ENCODE assay signal across 25 mouse cellular contexts in the genomic region with DNA sequence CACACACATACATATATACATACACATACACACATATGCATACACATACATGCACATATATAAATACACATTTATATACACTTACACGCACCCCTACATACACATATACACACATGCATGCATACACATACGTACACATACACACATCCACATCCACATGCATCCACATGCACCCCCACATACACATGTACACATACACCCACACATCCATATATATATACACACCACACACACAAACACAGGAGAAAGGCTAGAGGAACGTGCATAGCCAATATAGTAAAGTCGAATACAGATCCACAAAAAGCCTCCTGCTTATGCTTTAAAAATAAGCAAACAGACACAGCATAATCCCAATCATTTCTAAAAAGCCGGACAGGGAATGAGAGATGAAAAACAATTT. TPM values are rescaled to one million over a fixed set of nuclear protein-coding genes. Genes with fewer than 3 reads are reported as not detected.
DNase-seq lines count a peak whose midpoint lies in the region; ATAC-seq lines count a peak whose summit lies in the region.
"Had no signal": no experiment of that assay in that cellular context is flagged by ENCODE, and none has a peak within 500 bp of the region (broad histone marks: within the 10 kb centered on the region; RNA-seq: fewer than 3 reads in every experiment).

No protein-coding gene starts in this region.

- no peak overlapping the region for H3K4me2 ChIP-seq in neural tube, embryonic 13.5 days
- no peak overlapping the region for H3K4me2 ChIP-seq in hindbrain, embryonic 14.5 days (replicated peaks)
- no peak overlapping the region for H3K4me2 ChIP-seq in midbrain, embryonic 13.5 days (replicated peaks)
- H3K4me2 ChIP-seq: heart, embryonic 11.5 days; kidney, embryonic 15.5 days; liver, embryonic 11.5 days; stomach, embryonic 15.5 days had no signal

- peaks cover 30% of the 10 kb centered on the region for H3K4me1 ChIP-seq in neural tube, embryonic 13.5 days (replicated peaks)
- peaks cover 20% of the 10 kb centered on the region for H3K4me1 ChIP-seq in hindbrain, embryonic 14.5 days (replicated peaks; ENCODE audit: control insufficient read depth, insufficient read depth, low read length)
- H3K4me1 ChIP-seq in midbrain, embryonic 13.5 days (replicated peaks): peaks cover 24% of the 10 kb centered on the region
- H3K4me1 ChIP-seq: kidney, embryonic 15.5 days; stomach, embryonic 15.5 days had no signal

- no peak for DNase-seq in neural tube, embryonic 10.5 days (ENCODE audit: extremely low spot score, low spot score)
- no peak for DNase-seq in hindbrain, embryonic 14.5 days (ENCODE audit: low spot score)
- DNase-seq in gastrocnemius, postnatal 10 days: no peak
- no peak for DNase-seq in MN1 (ENCODE audit: low spot score)
- no peak for DNase-seq in adrenal gland, adult 8-10 months
- no peak for DNase-seq in gastrocnemius, postnatal 14 days
- DNase-seq: adrenal gland, postnatal 36 days; heart, postnatal 10 days; kidney, postnatal 4 days; layer of hippocampus, adult 9-11 months; lung, adult 18-20 months; lung, postnatal 14 days; thymus, adult 2 months had no signal

- no peaks in the 10 kb centered on the region for H3K36me3 ChIP-seq in neural tube, embryonic 13.5 days
- H3K36me3 ChIP-seq in hindbrain, embryonic 14.5 days (replicated peaks; ENCODE audit: control insufficient read depth, insufficient read depth): no peaks in the 10 kb centered on the region
- no peaks in the 10 kb centered on the region for H3K36me3 ChIP-seq in midbrain, embryonic 13.5 days
- H3K36me3 ChIP-seq: kidney, embryonic 15.5 days; stomach, embryonic 15.5 days had no signal

- H3K27me3 ChIP-seq in neural tube, embryonic 13.5 days: no peaks in the 10 kb centered on the region
- H3K27me3 ChIP-seq in hindbrain, embryonic 14.5 days (ENCODE audit: control insufficient read depth, insufficient read depth, low read length): no peaks in the 10 kb centered on the region
- H3K27me3 ChIP-seq in midbrain, embryonic 13.5 days: no peaks in the 10 kb centered on the region
- H3K27me3 ChIP-seq: CH12.LX; stomach, embryonic 15.5 days had no signal

- no peaks in the 10 kb centered on the region for H3K9me3 ChIP-seq in neural tube, embryonic 13.5 days
- no peaks in the 10 kb centered on the region for H3K9me3 ChIP-seq in hindbrain, embryonic 14.5 days (ENCODE audit: control insufficient read depth, low read length)
- no peaks in the 10 kb centered on the region for H3K9me3 ChIP-seq in midbrain, embryonic 13.5 days
- H3K9me3 ChIP-seq: kidney, embryonic 15.5 days; stomach, embryonic 15.5 days had no signal

- WGBS in neural tube, embryonic 13.5 days: 85% methylated on average over 5 of the region's 5 CpGs
- WGBS in hindbrain, embryonic 14.5 days: 80% methylated on average over 5 of the region's 5 CpGs
- 68% methylated on average over 5 of the region's 5 CpGs for WGBS in midbrain, embryonic 13.5 days

- H3K27ac ChIP-seq in neural tube, embryonic 13.5 days (replicated peaks): peak overlapping the region; percentile 83
- peak overlapping the region; percentile 59 for H3K27ac ChIP-seq in hindbrain, embryonic 14.5 days
- H3K27ac ChIP-seq in midbrain, embryonic 13.5 days: peak overlapping the region; percentile 83
- H3K27ac ChIP-seq: kidney, embryonic 15.5 days; stomach, embryonic 15.5 days had no signal

- no peak for ATAC-seq in neural tube, embryonic 13.5 days (ENCODE audit: low read depth)
- ATAC-seq in hindbrain, embryonic 14.5 days (ENCODE audit: low FRiP score): no peak
- peak; percentile 46; the same call in 1 of the 2 replicates for ATAC-seq in midbrain, embryonic 13.5 days

- H3K4me3 ChIP-seq in neural tube, embryonic 13.5 days: no peak overlapping the region
- no peak overlapping the region for H3K4me3 ChIP-seq in hindbrain, embryonic 14.5 days (replicated peaks; ENCODE audit: low read length)
- no peak overlapping the region for H3K4me3 ChIP-seq in midbrain, embryonic 13.5 days (replicated peaks)
- H3K4me3 ChIP-seq: kidney, embryonic 15.5 days; stomach, embryonic 15.5 days had no signal

- H3K9ac ChIP-seq in neural tube, embryonic 13.5 days: peak overlapping the region; percentile 1; the same call in 1 of the 2 replicates
- H3K9ac ChIP-seq in hindbrain, embryonic 14.5 days: peak overlapping the region; percentile 38; the same call in 1 of the 2 replicates
- no peak overlapping the region for H3K9ac ChIP-seq in midbrain, embryonic 13.5 days (replicated peaks)
- H3K9ac ChIP-seq: kidney, embryonic 15.5 days; stomach, embryonic 15.5 days had no signal

- intact Hi-C loops in gastrocnemius, postnatal 14 days (cut with DNase I; ENCODE audit: low total_unique reads): no loop called here

RNA-seq across cellular contexts. Expression of gene Gm4792, which starts 4.1 kb away (rescaled TPM):
- not detected in 2 replicates for polyA plus RNA-seq in neural tube, embryonic 13.5 days (2015; fragmentation: Nextera tagmentation; extraction: Ambion mirVana)
- 0.35 and 0.38 TPM in 2 replicates for polyA plus RNA-seq in hindbrain, embryonic 14.5 days (2014; fragmentation: Nextera tagmentation; extraction: Ambion mirVana)
- polyA plus RNA-seq in midbrain, embryonic 13.5 days (2015; fragmentation: Nextera tagmentation; extraction: Ambion mirVana): 0.43 and 0.90 TPM in 2 replicates
- total RNA-seq in gastrocnemius, postnatal 10 days (2021): not detected
- not detected for total RNA-seq in adrenal gland, adult 8-10 months (2022)
- total RNA-seq in gastrocnemius, postnatal 14 days (2021): not detected
- total RNA-seq: adrenal gland, postnatal 36 days; CH12.LX; heart, postnatal 10 days; megakaryocyte, adult 5-6 weeks; MEL had no signal
- polyA plus RNA-seq: gonadal fat pad, adult 2 months; heart, embryonic 11.5 days; intestine, embryonic 14.5 days; kidney, embryonic 15.5 days; limb, embryonic 11.5 days; liver, embryonic 11.5 days; stomach, embryonic 15.5 days; thymus, adult 2 months had no signal

RNA-seq across cellular contexts. Expression of gene Tmcc3, which starts 17.3 kb away (rescaled TPM):
- polyA plus RNA-seq in neural tube, embryonic 13.5 days (2015; fragmentation: Nextera tagmentation; extraction: Ambion mirVana): 12.0 and 12.9 TPM in 2 replicates
- 12.5 and 17.9 TPM in 2 replicates for polyA plus RNA-seq in hindbrain, embryonic 14.5 days (2014; fragmentation: Nextera tagmentation; extraction: Ambion mirVana)
- polyA plus RNA-seq in midbrain, embryonic 13.5 days (2015; fragmentation: Nextera tagmentation; extraction: Ambion mirVana): 6.1 and 6.6 TPM in 2 replicates
- 10 to 100 TPM; 27.0 to 29.7 TPM for total RNA-seq in gastrocnemius, postnatal 10 days (2021)
- 10 to 100 TPM; 12.4 to 22.2 (median 15.1) TPM for total RNA-seq in adrenal gland, adult 8-10 months (2022)
- total RNA-seq in gastrocnemius, postnatal 14 days (2021): 10 to 100 TPM; 21.8 to 26.8 TPM
